Mouse (Mus musculus) liver, embryonic 16.5 days (tissue): Measurements from ENCODE around the gene Fcgrt. TPM values are rescaled to one million over a fixed set of nuclear protein-coding genes. Genes with fewer than 3 reads are reported as not detected.

Experiments used
- ATAC-seq: fragments of 200-750 bp; cut with Nextera tagmentation; 2 replicates; pipeline ENCODE4 v1.8.0; 2017; ENCODE audit warnings: low read depth, mild to moderate bottlenecking, moderate number of reproducible peaks, moderate library complexity
- H3K27ac ChIP-seq: fragments of 300-500 bp; sonication (generic); 2 replicates; pipeline ENCODE4 v1.5.1; 2014; ENCODE audit warnings: mild to moderate bottlenecking, low read length
- H3K27me3 ChIP-seq: fragments of 300-500 bp; sonication (generic); 2 replicates; pipeline ENCODE4 v1.6.1; 2014; ENCODE audit warnings: low read depth, low read length, mixed read lengths; ENCODE audit not compliant: control insufficient read depth, insufficient read depth
- H3K36me3 ChIP-seq: fragments of 300-500 bp; sonication (generic); 2 replicates; pipeline ENCODE4 v1.6.1; 2014; ENCODE audit warnings: mild to moderate bottlenecking; ENCODE audit not compliant: control insufficient read depth, insufficient read depth
- H3K4me1 ChIP-seq: fragments of 300-500 bp; sonication (generic); 2 replicates; pipeline ENCODE4 v1.6.1; 2014; ENCODE audit warnings: low read depth, low read length, mixed read lengths; ENCODE audit not compliant: control insufficient read depth
- H3K4me2 ChIP-seq: fragments of 300-500 bp; sonication (generic); 2 replicates; pipeline ENCODE4 v1.6.1; 2014; ENCODE audit warnings: low read depth, low read length, mixed read lengths
- H3K4me3 ChIP-seq: fragments of 300-500 bp; sonication (generic); 2 replicates; pipeline ENCODE4 v1.5.1; 2014; ENCODE audit warnings: low read depth, mild to moderate bottlenecking, low read length
- H3K9ac ChIP-seq: fragments of 300-500 bp; sonication (generic); 2 replicates; pipeline ENCODE4 v1.6.1; 2014; ENCODE audit warnings: low read depth, low read length
- H3K9me3 ChIP-seq: fragments of 300-500 bp; sonication (generic); replicated peaks from 2 replicates; pipeline ENCODE4 v1.6.1; 2016; ENCODE audit warnings: low read length; ENCODE audit not compliant: control insufficient read depth
- WGBS: fragments of 180-500 bp; shearing (Covaris S2); extraction: QIAGEN DNeasy Blood & Tissue Kit; methylation state at CpG from one replicate; pipeline ENCODE4 v1.1.7; 2014; ENCODE audit not compliant: insufficient replicate concordance; 5-methylcytosine and 5-hydroxymethylcytosine counted together
- polyA plus RNA-seq: library from polyadenylated mRNA; unstranded; fragments of >200 nt; fragmentation: Nextera tagmentation; extraction: Ambion mirVana; gene quantifications from 2 replicates; pipeline ENCODE4 v1.2.1, GENCODE M21; 2015

The Fcgrt gene
- polyA plus RNA-seq, 1 experiment from 2014 or later = 56.1 TPM

GRCm38 (mm10) chr7:45083300-45083890, 20.3 kb downstream of the Fcgrt start:
- no peaks in the 10 kb centered on the region for H3K9me3 ChIP-seq
- WGBS = 40% methylated on average over 22 of the region's 22 CpGs
- H3K4me2 ChIP-seq = peak overlapping the region; percentile 44; the same call in 1 of the 2 replicates
- peaks cover 14% of the 10 kb centered on the region for H3K4me1 ChIP-seq
- H3K4me3 ChIP-seq = peak overlapping the region; percentile 22
- no peaks in the 10 kb centered on the region for H3K36me3 ChIP-seq
- ATAC-seq = peak; percentile 7; the same call in 1 of the 2 replicates
- no peaks in the 10 kb centered on the region for H3K27me3 ChIP-seq
- no peak overlapping the region for H3K27ac ChIP-seq
- H3K9ac ChIP-seq = no peak overlapping the region

DNA sequence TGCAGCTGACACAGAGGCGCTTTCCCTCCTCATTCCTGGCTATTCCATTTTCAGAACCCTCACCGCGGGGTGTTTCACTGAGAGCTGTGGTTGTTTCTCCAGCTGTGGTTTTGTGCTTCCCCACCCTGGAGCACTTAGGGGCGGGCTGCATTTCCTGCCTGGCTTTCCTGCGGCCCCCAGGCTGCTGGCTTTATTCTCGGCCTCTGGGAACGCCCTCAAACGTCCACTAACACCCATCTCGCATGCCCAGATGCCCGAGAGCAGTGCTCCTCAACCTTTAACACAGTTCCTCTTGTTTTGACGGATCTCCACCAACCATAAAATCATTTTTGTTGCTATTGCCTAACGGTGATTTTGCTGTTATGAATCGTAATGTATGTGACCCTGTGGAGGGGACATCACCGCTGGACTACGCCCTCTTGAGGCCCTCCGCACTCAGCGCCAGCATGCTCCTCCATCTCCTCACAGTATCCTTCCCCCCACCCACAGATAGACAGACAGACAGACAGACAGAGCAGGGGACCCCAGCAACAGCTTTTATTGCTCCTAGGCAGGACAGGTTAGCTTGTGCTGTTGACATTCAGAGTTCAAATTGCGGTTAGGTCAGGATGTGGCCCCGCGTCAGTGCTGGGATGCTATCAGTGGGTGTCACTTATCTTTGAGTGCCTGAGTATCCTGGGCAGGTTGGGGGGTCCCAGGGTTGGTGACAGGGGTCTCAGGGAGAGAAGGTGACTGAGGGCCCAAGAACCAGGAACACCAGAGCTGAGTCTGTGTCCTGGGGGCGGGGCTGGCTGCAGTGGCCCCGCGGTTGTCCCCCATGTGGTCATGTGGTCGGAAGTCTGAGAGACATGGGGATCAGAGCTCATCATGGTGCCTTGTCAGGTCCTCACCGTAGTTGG, 21.0 kb downstream of the Fcgrt start:
- Histone ChIP-seq H3K4me2 (peak overlapping the region; percentile 44), H3K9ac (peak overlapping the region; percentile 17; the same call in 1 of the 2 replicates), H3K27me3 (no peaks in the 10 kb centered on the region), H3K4me3 (peak overlapping the region; percentile 22), H3K36me3 (peaks cover 2% of the 10 kb centered on the region), H3K9me3 (no peaks in the 10 kb centered on the region), H3K4me1 (peaks cover 14% of the 10 kb centered on the region), H3K27ac (peak overlapping the region; percentile 58)
- WGBS = 14% methylated on average over 25 of the region's 25 CpGs
- ATAC-seq = peak; percentile 33

DNA sequence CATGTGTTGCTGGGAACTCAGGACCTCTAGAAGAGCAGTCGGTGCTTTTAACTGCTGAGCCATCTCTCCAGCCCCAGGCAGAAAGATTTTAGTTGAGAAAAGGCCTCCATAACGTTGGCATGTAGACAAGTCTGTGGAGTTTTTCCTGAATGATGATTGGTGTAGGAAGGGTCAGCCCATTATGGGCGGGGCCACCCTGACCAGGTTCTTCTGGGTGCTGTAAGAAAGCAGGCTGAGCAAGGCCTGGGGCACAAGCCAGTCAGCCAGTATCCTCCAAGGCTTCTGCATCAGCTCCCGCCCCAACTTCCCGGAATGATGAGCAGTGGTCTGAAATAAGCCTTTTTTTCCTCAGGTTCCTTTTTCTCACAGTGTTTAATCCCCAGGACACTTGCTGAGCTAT, 22.6 kb downstream of the Fcgrt start:
- Histone ChIP-seq H3K27me3 (no peaks in the 10 kb centered on the region), H3K4me1 (peaks cover 14% of the 10 kb centered on the region), H3K4me2 (no peak overlapping the region), H3K27ac (no peak overlapping the region), H3K9ac (no peak overlapping the region), H3K9me3 (no peaks in the 10 kb centered on the region), H3K36me3 (peaks cover 7% of the 10 kb centered on the region), H3K4me3 (no peak overlapping the region)
- ATAC-seq = no peak
- 60% methylated on average over 5 of the region's 5 CpGs for WGBS

GRCm38 (mm10) chr7:45079856-45080255, 23.8 kb downstream of the Fcgrt start:
- H3K4me2 ChIP-seq = no peak overlapping the region
- H3K9ac ChIP-seq = no peak overlapping the region
- no peaks in the 10 kb centered on the region for H3K9me3 ChIP-seq
- H3K27ac ChIP-seq = no peak overlapping the region
- no peaks in the 10 kb centered on the region for H3K27me3 ChIP-seq
- WGBS = 1% methylated on average over 10 of the region's 10 CpGs
- peaks cover 7% of the 10 kb centered on the region for H3K36me3 ChIP-seq
- H3K4me1 ChIP-seq = peaks cover 16% of the 10 kb centered on the region
- no peak overlapping the region for H3K4me3 ChIP-seq
- 0 out of 2 replicates have a peak, but pooled peaks have one; percentile 14 for ATAC-seq

DNA sequence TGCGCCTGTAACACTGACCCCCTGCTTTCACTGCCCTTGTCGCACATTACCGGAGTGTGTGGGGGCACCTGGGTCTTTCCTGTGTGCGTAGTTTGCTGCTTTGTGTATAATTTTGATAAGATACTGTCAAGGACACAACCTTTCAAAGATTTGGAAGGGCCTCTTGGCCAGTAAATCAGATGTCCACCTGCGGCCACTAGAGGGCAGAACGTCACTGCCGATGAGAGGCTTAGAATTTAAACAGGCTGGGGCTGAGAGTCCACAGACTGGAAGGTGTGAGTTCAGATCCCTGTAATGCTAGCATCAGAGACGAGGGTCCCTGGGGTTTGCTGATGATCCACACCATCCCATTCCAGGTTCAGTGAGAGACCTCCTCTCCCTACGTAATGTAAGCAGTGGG, 25.1 kb downstream of the Fcgrt start:
- peaks cover 16% of the 10 kb centered on the region for H3K4me1 ChIP-seq
- peaks cover 7% of the 10 kb centered on the region for H3K36me3 ChIP-seq
- H3K27ac ChIP-seq = no peak overlapping the region
- no peaks in the 10 kb centered on the region for H3K27me3 ChIP-seq
- no peak for ATAC-seq
- no peak overlapping the region for H3K4me2 ChIP-seq
- H3K9ac ChIP-seq = no peak overlapping the region
- no peak overlapping the region for H3K4me3 ChIP-seq
- H3K9me3 ChIP-seq = no peaks in the 10 kb centered on the region
- WGBS = 20% methylated on average over 9 of the region's 9 CpGs

DNA sequence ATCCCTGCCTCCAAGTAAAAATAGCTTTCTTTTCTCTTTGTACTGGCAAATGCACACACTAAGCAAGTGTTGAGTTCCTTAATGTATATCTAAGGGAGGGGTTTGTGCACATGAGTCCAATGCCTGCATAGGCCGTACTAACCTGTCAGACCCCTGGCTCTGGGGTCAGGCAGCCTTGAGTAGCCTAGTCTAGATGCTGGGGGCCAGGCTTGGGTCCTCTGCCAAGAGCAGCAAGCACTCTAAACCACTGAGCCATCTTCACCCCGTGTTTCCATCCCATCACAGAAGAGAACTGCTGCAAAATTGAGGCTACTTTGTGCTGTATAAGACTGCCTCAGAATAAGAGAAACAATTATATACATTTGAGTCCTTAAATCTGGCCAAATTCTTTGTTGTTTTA, 25.8 kb downstream of the Fcgrt start:
- Histone ChIP-seq H3K27ac (no peak overlapping the region), H3K4me3 (no peak overlapping the region), H3K4me2 (no peak overlapping the region), H3K4me1 (peaks cover 13% of the 10 kb centered on the region), H3K36me3 (peaks cover 7% of the 10 kb centered on the region), H3K9me3 (no peaks in the 10 kb centered on the region), H3K27me3 (no peaks in the 10 kb centered on the region), H3K9ac (no peak overlapping the region)
- no peak for ATAC-seq
- WGBS = 76% methylated on average over 2 of the region's 2 CpGs

GRCm38 (mm10) chr7:45077322-45077721, 26.3 kb downstream of the Fcgrt start:
- ATAC-seq = no peak
- Histone ChIP-seq H3K4me3 (no peak overlapping the region), H3K9ac (no peak overlapping the region), H3K9me3 (no peaks in the 10 kb centered on the region), H3K4me1 (peaks cover 8% of the 10 kb centered on the region), H3K27me3 (no peaks in the 10 kb centered on the region), H3K4me2 (no peak overlapping the region), H3K36me3 (peaks cover 7% of the 10 kb centered on the region), H3K27ac (no peak overlapping the region)
- 87% methylated on average over 14 of the region's 14 CpGs for WGBS

DNA sequence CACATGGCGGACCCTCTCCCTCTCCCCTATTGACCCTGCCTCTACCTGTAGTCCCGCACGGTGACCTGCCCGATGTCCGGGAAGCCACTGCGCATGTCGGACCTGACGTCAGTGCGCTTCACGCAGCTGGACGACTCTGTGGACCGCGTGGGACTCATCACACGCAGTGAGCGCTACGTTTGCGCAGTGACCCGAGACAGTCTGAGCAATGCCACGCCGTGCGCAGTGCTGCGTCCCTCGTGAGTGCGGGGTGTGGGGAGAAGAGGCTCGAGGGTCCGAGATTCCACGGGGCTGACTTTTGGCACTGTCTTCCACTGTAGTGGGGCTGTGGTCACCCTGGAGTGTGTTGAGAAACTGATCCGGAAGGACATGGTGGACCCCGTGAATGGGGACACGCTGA, 27.1 kb downstream of the Fcgrt start:
- peaks cover 5% of the 10 kb centered on the region for H3K4me1 ChIP-seq
- H3K9ac ChIP-seq = no peak overlapping the region
- H3K9me3 ChIP-seq = no peaks in the 10 kb centered on the region
- WGBS = 90% methylated on average over 30 of the region's 30 CpGs
- H3K27me3 ChIP-seq = no peaks in the 10 kb centered on the region
- ATAC-seq = no peak
- no peak overlapping the region for H3K4me2 ChIP-seq
- H3K36me3 ChIP-seq = peaks cover 7% of the 10 kb centered on the region
- no peak overlapping the region for H3K4me3 ChIP-seq
- H3K27ac ChIP-seq = no peak overlapping the region

DNA sequence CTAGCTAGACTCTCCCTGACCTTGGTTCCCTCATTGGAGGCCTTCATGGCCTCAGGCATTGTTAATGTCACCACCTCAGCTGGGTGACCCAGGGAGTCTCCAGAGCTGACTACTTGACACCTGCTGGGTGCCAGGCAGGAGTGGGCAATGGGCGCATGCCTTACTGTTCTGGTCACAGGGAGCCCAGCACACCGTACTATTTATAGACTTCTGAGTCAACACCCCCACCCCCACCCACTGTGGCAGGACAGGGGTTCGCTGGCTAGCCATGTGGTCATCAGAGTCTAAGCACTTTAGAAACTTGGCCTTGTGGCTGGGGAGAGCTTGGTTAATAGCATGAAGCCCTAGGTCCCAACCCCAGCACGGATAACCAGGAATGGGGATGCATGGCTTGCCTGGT, 28.2 kb downstream of the Fcgrt start:
- no peak overlapping the region for H3K9ac ChIP-seq
- ATAC-seq = peak; percentile 47

More for the DNA sequence above, 28.2 kb downstream of the Fcgrt start:
- Histone ChIP-seq H3K36me3 (peaks cover 7% of the 10 kb centered on the region), H3K4me2 (no peak overlapping the region), H3K9me3 (no peaks in the 10 kb centered on the region), H3K27ac (no peak overlapping the region), H3K4me3 (no peak overlapping the region), H3K4me1 (peaks cover 5% of the 10 kb centered on the region), H3K27me3 (no peaks in the 10 kb centered on the region)
- 56% methylated on average over 4 of the region's 4 CpGs for WGBS
